Mouse (Mus musculus): ENCODE data around the gene Aplp1.

- no peak for TF ChIP-seq CTCF (IDR thresholded peaks at IDR 0.05; ENCODE audit: low read depth, low read length)
- TF ChIP-seq POLR2A (IDR thresholded peaks at IDR 0.05; ENCODE audit: borderline replicate concordance, low read depth, low read length) = no peak
Observed at GRCm38 (mm10) chr7:30493401-30493931, 48.1 kb upstream of the Aplp1 start, which contains the start of gene Prodh2.
